Mouse (Mus musculus) fibroblast of lung, adult 2 months (primary cell): ENCODE results near the gene Gm20458.

Source experiments
- DNase-seq: peaks from one replicate; pipeline ENCODE4 v3.0.0-alpha.2; 2011; ENCODE audit warnings: low read depth

The Gm20458 gene

DNA sequence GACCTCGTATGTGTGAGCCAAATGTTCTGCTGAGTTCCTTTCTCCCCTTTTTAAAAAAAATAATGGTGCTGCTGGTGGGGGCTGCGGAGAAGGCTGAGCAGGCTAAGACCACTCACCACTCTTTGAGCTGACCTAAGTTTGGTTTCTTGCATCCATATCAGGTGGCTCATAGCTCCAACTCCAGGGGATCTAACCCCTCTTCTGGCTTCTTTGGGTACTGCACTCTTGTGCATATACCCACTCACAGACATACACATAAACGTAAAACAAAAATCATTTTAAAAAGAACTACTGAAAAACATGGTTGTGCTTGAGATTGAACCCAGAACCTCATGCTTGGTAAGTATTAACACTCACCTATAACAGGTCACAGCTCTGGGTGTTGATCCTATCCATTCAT, 44.2 kb downstream of the Gm20458 start:
- DNase-seq, result no peak

DNA sequence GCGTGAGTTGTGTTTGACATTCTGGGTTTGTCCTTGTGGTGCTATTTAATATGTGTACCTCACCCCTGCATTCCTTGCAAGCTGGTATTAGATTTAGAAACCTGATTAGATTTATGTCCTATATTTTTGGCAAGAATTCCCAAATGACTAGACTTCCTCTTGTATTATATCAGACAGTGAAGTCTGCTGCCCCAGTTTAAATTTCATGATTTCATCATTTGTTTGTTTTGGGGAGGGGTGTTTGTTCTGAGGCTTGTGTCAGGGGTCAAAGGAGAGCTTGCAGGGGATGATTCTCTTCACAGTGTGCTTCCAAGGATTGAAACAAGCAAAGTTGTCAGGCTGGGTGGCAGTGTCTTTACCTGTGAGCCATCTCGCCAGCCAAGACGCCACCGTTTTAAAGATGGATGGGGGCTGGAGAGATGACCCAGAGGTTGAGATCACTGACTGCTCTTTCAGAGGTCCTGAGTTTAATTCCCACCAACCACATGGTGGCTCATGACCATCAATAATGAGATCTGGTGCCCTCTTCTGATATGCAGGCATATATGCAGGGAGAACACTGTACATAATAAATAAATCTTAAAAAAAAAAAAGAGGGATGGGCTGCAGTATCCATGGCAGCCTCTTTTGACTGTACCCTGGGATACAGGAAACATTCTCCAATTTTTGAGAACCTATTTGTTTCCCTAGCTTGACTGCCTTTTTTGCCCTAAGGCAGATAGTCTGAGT, 45.0 kb downstream of the Gm20458 start:
- DNase-seq, result no peak

DNA sequence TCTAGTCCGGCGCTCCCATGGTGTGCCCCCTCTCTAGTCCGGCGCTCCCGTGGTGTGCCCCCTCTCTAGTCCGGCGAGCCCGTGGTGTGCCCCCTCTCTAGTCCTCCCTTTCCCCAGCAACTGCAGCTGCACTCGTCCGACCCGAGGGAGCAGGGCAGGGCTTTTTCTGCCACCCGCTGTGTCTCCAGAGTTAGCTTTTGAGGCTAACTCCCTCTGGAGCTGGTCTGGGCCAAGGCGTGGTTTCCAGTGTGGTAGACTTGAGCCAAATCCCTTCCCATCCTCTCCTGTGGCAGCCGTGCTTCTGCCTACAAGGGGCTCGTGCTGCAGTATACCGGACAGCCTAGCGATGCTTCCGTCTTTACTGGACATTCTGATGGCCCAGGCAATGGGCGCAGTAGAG, 47.0 kb downstream of the Gm20458 start:
- no peak for DNase-seq

DNA sequence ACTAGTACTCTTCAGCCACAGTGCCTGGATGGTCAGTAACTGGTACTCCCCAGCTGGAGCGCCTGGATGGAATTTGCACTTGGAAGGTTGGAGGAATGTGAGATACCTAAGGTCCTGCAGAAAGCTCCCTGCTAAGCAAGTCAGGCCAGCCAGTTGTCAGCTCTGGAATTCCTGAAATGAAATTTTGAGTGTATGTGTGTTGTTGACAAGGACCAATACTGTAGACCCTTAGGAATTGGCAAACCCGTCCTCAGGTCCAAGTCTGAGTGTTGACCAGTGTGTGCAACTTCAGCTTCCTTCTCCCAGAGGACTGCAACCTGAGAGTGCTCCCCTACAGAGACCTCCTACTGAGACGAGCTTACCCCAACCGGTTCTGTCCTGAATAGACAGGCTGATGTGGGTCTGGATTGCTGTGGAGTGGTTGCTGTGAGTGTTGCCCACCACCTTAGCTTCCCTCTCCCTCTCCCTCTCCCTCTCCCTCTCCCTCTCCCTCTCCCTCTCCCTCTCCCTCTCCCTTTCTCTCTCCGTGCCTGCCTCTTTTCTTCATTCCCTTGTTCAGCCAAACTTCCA, 49.9 kb downstream of the Gm20458 start:
- no peak for DNase-seq

DNA sequence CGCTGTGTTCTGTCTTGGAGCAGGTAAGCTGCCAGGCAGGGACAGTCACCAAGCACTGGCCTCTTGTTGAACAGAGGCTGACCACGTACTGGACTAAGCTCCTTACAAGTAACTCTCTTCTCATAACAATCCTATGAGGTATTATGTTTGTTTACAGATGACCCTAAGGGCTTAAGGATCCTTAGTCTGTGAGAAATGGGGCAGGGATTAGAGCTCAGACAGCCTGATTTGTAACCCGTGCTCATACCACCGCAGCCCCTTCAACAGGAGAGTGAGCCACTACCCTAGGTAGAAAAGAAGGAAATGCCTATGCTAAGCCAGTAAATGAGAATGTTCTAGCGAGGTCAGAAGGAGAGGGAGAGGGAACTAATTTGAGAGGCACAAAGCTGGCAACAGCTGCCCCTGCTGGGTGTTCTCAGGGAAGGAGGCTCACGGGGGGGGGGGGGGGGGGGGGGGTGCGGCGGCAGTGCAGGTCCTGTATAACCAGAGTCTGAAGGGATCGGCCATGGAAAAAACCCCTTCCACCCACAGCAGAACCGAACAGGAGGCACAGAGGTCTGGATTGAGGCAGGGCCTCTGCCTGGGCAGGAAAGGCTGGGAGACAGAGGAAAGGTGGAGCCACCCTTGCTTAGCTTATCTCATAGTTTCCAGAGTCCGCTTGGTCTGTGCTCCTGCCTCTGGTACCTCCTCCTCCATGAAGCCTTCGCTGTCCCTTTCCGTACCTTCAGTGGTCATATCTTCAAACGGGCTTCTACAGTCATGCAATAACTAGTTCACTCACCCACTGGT, 51.5 kb downstream of the Gm20458 start:
- no peak for DNase-seq

DNA sequence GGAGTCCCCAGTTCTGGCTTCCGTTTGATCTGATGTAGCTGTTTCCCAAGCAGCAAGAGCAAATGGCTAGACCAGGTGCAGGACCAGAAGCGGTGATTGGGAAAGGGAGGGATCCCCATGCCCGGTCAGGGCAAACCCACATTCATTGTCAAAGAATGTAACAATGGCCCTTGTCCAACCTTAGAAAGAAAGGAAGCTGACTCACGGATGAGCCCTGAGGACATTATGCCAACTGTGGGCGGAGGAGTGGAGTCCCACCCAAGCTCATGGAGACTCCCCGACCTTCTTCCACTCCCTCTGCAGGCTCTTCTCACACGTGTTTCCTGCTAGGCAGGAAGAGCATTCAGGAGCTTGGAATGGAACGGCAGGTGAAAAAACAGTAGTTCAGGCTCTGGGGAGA, 52.6 kb downstream of the Gm20458 start:
- peak; percentile 60 for DNase-seq

DNA sequence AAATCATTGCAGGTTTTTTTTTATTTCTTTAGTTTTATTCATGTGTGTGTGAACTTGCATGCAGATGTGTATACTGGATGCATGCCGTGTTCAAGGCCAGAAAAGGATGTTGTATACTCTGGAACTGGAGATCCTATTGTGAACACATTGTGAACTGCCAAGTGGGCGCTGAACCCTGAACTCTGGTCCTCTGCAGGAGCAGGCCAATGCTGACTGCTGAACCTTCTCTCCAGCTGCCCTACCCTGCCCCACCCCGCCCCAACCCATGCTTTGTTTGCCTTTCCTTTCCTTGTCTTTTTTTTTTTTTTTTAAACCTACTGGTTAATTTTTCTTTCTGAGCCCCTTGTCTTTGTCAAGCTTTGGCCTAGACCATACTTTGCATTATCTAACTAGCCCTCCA, 54.1 kb downstream of the Gm20458 start:
- DNase-seq, result no peak

DNA sequence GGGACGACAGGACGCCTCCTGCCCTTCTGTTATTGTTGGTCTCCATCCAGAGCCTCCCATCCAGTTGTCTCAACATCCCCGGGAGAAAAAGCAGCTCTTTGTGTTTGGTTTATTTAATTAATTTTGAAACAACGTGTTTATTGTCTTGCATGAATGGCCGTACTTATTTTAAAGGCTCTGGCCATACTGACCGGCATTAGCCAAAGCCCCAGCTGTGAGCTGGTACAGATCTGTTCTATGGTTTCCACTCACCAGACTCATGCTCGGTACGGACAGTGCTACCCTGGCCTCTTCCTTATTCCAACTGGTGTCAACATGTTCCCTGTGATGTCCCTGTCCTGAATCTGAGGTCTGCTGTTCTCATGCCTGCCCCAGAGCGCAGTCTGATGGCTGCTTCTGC, 55.1 kb downstream of the Gm20458 start:
- no peak for DNase-seq

DNA sequence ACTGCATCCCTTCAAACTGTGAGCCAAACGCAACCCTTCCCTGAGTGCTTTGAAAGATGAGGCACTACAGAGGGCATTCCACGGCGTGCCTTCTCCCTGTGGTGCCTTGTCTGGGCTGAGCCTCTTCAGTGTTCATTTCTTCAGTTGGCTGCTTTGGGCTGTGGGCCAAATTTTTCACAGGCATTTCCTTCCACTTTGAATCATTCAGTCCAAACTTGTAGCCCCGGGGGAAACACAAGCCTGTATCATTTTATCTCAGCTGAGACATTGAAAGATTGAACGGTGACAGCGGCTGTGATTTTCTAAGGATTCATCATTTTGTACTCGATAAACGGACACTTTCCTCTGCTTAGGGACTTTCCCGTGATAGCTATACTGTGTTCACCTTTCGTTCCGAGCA, 55.8 kb downstream of the Gm20458 start:
- no peak for DNase-seq

DNA sequence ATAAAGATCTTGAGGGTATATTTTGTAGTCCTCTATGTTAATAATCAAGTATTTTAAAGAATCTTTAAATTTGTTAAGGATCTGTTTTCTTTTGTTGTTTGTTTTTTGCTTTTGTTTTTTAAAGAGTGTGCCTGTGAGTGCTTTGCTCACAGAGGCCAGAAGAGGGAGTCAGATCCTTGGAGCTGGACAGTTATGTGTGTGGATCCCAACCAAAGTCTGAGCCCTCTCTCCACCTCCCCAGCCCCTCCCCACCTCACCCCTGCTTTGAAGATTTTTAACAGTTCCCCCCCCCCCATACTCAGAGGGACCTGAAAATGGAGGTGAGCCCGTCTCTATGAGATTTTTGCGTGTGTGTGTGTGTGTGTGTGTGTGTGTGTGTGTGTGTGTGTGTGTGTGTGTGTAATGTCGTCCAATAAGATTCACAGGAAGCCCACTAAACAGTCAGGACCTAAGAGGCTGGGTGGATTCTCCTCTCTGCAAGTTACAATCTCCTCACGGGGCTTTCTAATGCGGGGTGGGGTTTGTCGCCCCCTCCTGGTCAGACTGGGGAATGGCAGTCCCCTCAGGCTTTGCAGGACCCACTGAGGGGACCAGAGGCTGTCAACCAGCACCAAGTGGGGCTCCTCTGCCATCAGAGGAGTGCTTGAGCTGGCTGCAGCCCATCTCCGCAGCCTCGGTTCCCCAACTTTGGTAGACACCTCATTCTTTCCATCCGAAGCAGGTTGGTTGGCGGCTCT, 56.9 kb downstream of the Gm20458 start:
- DNase-seq, result no peak

DNA sequence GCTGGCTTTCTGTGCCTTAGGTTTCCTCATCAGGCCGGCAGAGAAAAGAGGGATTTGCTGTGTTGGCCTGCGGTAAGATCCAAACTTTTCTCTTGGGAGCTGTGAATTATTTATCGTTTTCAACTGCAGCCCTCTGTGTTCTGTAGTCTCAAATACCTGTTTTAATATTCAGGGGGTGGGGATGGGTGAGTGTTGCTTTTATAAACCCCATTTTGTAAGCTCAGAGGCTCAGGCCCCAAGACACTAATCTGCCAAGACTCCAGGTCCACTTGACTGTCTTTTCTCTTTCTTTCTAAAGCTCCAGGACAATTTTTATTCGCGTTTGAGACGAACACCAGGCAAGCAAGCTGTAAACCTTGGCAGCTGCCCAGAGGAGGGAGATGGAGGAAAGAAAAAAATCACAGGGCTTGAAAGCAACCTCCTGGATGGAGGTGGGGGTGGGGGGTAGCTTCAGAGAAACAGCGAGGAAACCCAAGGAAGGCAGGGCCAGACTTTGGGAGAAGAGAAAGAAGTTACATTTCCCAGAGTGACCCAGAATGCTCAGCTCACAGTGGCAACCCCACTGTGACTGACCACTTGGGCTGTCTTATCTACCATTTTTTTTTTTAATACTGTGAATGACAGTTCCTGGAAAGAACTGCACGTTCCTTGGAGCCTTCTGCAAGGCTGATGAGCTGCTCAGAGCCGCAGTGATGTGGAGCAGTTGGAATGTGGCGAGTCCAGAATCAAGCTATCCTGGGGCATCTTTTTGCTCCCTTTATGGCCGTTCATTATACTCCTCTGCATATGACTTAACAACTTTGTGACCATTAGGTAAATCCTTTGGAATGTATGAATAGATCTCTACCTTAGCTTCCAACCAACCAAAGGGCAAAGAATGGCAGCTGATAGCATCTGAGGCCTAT, 57.8 kb downstream of the Gm20458 start:
- no peak for DNase-seq

DNA sequence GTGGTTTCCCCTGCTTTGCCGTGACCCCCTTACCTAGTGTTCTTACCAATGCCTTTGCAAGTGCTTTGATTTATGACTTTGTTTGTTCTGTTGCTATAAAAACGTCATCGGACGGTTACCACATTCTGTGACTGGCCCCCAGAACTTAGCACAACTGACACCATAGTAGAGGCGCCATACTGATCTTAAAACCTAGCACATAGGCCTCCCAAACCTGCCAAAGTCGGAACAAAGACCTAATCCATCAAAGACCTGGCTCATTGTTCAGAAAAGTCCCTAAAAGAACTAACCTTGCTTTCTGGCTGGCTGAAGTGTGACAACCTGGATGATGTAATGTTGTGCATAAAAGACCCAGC, 58.4 kb downstream of the Gm20458 start:
- no peak for DNase-seq

DNA sequence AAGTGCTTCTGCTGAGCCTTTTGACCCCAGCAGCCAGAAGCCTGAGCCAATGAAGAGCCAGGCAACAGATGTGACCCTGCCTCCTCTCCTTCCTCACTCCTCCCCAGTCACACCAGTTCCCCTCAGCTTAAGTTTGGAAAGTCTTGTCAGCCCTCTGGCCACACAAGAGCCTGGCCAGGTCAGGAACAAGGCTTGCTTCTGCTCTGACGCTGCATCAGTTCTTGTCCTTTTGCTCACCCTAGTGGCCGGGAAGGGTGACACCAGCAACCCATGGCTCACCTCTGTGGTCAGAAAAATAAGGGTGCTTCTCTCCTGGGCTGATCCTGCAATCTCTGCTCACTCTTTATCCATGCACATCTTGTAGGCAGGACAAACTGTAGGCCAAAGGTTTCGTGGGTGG, 60.0 kb downstream of the Gm20458 start:
- DNase-seq, result no peak

DNA sequence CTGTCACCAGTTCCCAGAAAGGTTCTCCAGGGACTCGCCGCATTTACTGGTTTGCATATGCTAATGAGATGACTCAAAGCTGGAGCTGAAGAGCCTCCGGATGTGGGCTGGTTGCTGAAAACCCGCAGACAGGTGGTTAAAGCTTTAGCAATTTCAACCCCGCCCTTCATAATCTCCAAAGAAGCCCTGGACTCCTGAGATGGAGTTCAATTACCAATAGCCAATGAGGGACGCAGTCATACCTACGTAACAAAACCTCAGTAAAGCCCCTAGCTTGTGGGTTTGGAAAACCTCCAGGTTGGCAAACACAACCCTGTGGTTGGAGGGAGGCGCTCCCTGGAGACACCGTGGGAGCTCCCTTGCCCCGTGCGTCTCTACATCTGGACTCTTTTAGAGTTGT, 61.1 kb downstream of the Gm20458 start:
- peak; percentile 83 for DNase-seq

DNA sequence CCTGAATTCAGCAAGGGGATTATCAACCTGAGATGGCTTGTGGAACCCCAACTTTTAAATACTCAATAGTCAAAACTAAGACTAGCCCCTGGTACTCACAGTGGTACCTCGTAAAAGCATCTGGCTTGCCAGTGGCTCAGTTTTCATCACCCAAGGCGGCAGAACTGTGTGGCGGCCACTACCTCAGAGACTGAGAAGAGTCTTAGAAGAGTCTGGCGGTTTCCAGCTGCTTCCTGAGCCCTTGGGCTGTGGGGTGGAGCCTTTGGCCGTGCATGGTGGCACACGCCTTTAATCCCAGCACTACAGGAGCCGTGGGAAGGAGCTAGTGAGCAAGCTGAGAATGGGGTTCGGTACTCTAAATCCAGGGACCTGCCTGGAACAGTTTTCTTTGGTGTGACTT, 61.5 kb downstream of the Gm20458 start:
- DNase-seq, result no peak

DNA sequence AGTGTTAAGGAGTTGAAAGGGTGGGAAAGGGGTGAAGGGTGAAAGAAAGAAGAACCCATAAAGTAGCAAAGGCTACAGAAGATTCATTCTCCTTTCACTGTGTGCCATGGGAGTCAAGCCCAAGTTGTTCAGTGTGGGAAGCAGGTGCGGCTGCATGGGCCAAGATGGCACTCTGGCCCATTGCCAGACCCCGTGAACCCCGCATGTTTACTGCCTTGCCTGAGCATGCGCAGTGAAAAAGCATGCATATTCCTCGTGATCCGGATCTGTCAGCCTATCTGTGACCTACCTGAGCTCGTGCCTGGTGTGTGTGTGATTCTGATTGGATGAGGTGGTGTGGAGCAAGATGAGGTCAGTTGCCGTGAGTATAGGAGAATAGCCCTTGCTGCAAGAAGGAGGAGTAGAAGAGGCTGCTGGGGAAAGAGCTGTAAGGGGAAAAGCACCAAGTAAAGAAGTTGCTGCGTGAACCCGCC, 62.6 kb downstream of the Gm20458 start:
- DNase-seq, result no peak

DNA sequence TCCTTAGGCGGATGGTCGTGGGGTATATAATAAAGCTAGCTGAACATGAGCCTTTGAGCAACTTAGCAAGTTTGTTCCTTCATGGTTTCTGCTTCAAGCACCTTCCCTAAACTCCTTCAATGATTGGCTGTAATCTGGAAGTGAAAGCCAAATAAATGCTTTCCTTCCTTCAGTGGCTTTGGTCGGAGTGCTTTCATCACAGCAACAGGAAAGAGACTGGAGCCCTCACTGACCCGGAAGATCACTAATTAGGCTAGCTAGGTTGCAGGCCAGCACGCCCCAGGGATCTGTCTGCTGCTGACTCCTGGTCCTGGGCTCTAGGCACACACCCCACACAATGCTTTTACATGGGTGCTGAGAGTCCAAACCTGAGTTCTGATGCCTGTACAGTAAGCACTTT, 67.8 kb downstream of the Gm20458 start:
- DNase-seq, result no peak

DNA sequence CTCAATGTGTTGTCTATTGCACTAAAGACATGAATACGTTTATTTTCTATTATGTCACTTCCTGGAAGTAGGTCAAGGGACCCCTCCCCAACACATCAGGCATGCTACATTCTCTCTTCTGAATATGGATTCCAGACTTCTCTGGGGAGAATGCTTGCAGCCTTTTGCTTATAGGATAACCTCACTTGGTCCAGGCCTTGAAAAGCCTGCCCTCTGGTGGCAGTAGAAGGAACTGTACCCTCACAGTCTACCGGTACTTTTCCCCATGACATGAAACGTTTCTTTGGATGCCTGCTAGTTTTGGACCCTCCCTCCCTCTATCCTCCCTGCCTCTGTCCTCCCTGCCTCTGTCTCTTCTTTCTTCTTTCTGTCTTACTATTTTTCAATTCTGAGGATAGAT, 70.4 kb downstream of the Gm20458 start:
- no peak for DNase-seq

DNA sequence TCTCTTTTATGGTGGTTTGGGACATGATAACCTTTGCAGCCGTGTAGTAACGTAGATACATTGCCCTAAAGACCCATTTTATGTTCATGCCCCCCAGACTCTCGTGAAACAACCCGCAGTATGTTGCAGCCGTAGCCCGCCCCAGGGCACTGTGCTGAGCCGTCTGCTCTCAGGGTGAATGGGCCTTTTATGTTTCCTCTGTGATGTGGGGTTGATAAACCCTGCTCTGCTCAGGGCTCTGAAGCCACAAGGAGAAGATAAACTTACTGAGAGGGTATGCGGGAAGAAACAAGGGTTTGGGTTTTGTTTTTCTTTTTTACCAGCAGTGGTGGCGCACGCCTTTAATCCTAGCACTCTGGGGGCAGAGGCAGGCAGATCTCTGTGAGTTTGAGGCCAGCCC, 73.5 kb downstream of the Gm20458 start:
- no peak for DNase-seq

DNA sequence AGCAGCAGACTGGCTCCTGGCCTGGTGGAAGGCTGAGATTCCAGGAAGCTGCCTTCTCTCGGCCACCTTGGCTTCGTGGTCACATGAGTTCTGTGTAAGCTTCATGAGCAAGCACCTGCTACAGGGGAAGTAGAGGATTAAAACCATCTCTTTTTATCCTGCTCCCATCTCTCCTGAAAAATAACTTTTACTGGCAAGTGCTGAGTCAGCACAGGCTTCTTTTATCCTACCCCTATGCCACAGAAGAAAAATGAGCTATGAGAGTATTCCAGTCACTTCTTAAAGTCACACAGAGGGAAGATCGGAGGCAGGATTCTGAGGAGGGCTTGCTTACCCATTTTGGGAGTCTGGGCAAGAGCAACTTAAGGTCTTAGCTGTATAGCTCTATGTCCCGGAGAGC, 76.2 kb downstream of the Gm20458 start:
- no peak for DNase-seq
